Mouse (Mus musculus): ENCODE measurements around the gene Mboat7.
"Not testable (repeated sequence)": the region's sequence is repeated elsewhere in the genome, so short reads cannot be mapped to it uniquely, and the experiment has no call there.

Mboat7 gene

GRCm38 (mm10) chr7:3692987-3693808 lies at the start of gene Mboat7:
Gene Mboat7, minus strand, starts transcription at chr7:3693523.
- DNase-seq (ENCODE audit: extremely low spot score), result peak; percentile 96

- not testable (repeated sequence) for DNase-seq (ENCODE audit: extremely low spot score)
These were observed 39.4 kb upstream of the Mboat7 start for GRCm38 (mm10) chr7:3732675-3733074.

GRCm38 (mm10) chr7:3725459-3725858 lies 32.1 kb upstream of the Mboat7 start:
- not testable (repeated sequence) for DNase-seq (ENCODE audit: extremely low spot score)

GRCm38 (mm10) chr7:3720268-3720667 lies 26.9 kb upstream of the Mboat7 start, which contains the start of gene Pirb:
Gene Pirb, minus strand, starts transcription at chr7:3720391.
- not testable (repeated sequence) for DNase-seq (ENCODE audit: extremely low spot score)

- no peak for DNase-seq (ENCODE audit: extremely low spot score)
These were observed 21.9 kb upstream of the Mboat7 start for GRCm38 (mm10) chr7:3715249-3715648.

GRCm38 (mm10) chr7:3712264-3712942 lies 19.1 kb upstream of the Mboat7 start:
- no peak for DNase-seq (ENCODE audit: extremely low spot score)

GRCm38 (mm10) chr7:3709000-3709399 lies 15.7 kb upstream of the Mboat7 start:
- DNase-seq (ENCODE audit: extremely low spot score), result no peak

GRCm38 (mm10) chr7:3708447-3708980 lies 15.2 kb upstream of the Mboat7 start:
- not testable (repeated sequence) for DNase-seq (ENCODE audit: extremely low spot score)

GRCm38 (mm10) chr7:3707568-3708413 lies 14.5 kb upstream of the Mboat7 start:
- peak; percentile 75 for DNase-seq (ENCODE audit: extremely low spot score)

- DNase-seq (ENCODE audit: extremely low spot score), result no peak
These were observed 13.7 kb upstream of the Mboat7 start for GRCm38 (mm10) chr7:3707027-3707426.

- no peak for DNase-seq (ENCODE audit: extremely low spot score)
These were observed 13.1 kb upstream of the Mboat7 start for GRCm38 (mm10) chr7:3706343-3706934.

- no peak for DNase-seq (ENCODE audit: extremely low spot score)
These were observed 12.6 kb upstream of the Mboat7 start for GRCm38 (mm10) chr7:3705911-3706310.

GRCm38 (mm10) chr7:3705461-3705860 lies 12.1 kb upstream of the Mboat7 start:
- DNase-seq (ENCODE audit: extremely low spot score), result not testable (repeated sequence)

- DNase-seq (ENCODE audit: extremely low spot score), result no peak
These were observed 11.2 kb upstream of the Mboat7 start for GRCm38 (mm10) chr7:3704475-3704874.

GRCm38 (mm10) chr7:3703879-3704441 lies 10.6 kb upstream of the Mboat7 start, which contains the start of gene Rps9:
Gene Rps9, plus strand, starts transcription at chr7:3703993.
- peak; percentile 96 for DNase-seq (ENCODE audit: extremely low spot score)

GRCm38 (mm10) chr7:3703148-3703878 lies 10.0 kb upstream of the Mboat7 start:
- no peak for DNase-seq (ENCODE audit: extremely low spot score)

GRCm38 (mm10) chr7:3698471-3698870 lies 5.1 kb upstream of the Mboat7 start:
- DNase-seq (ENCODE audit: extremely low spot score), result no peak

- not testable (repeated sequence) for DNase-seq (ENCODE audit: extremely low spot score)
These were observed 1.6 kb upstream of the Mboat7 start for GRCm38 (mm10) chr7:3694949-3695305.

GRCm38 (mm10) chr7:3694076-3694948 lies 989 bp upstream of the Mboat7 start:
- peak; percentile 87 for DNase-seq (ENCODE audit: extremely low spot score)

GRCm38 (mm10) chr7:3693809-3694075 lies 419 bp upstream of the Mboat7 start:
- DNase-seq (ENCODE audit: extremely low spot score), result no peak
